Mouse (Mus musculus): ENCODE data around the gene 4930522H14Rik. TPM values are rescaled to one million over a fixed set of nuclear protein-coding genes. Genes with fewer than 3 reads are reported as not detected.
A peak's percentile ranks its signal among the peaks of the same experiment; 100 is the strongest.

The 4930522H14Rik gene
- not detected in 2 replicates for polyA plus RNA-seq (2012; rRNA removed)

GRCm38 (mm10) chr4:109531111-109531510 is at the start of gene 4930522H14Rik:
TSS of gene 4930522H14Rik (minus strand) at chr4:109531297.
- no peak for DNase-seq (ENCODE audit: extremely low spot score in 1 of 2, low spot score in 1 of 2)

DNA sequence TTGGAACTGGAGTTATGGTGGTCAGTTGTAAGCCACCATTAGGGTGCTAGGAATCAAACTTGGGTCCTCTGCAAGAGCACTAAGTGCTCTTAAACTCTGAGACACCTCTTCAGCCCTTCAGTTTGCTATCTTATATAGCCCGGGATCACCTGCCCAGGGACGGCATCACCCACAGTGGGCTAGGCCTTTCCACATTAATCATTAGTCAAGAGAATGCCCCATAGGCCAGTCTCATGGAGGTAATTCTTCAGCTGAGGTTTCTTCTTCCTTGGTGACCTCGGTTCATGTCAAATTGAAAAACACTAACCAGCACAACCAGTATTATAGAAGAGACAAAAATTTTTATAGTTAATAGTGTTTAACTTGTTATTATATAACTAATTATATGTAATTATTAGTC is 47.3 kb upstream of the 4930522H14Rik start:
- no peak for DNase-seq (ENCODE audit: extremely low spot score in 1 of 2, low spot score in 1 of 2)

GRCm38 (mm10) chr4:109576933-109577332 is 45.8 kb upstream of the 4930522H14Rik start:
- peak in 1 of 2 experiments; percentile 8 for DNase-seq (ENCODE audit: extremely low spot score in 1 of 2, low spot score in 1 of 2)

- DNase-seq (ENCODE audit: extremely low spot score in 1 of 2, low spot score in 1 of 2): no peak
Measured at GRCm38 (mm10) chr4:109574845-109575244, 43.7 kb upstream of the 4930522H14Rik start.

DNA sequence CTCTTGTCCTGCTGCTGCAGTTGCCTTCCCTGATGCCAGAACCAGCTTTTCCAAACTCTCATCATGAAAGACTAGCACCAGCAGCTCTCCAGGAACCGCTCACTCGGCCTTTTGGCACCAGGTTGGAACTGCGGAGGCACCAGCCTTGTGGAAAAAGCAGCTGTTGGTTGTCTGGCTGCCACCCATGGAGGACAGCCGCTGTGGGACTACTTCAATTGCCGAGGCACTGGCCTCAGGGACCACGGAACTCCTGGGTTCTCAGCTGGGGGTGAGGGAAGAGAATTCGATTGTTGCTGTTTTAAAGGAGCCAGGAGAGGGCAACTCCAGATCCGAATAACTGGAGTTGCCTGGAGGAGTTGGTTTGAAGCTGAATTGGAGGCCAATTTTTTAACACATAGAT is 43.2 kb upstream of the 4930522H14Rik start:
- DNase-seq (ENCODE audit: extremely low spot score in 1 of 2, low spot score in 1 of 2): no peak

DNA sequence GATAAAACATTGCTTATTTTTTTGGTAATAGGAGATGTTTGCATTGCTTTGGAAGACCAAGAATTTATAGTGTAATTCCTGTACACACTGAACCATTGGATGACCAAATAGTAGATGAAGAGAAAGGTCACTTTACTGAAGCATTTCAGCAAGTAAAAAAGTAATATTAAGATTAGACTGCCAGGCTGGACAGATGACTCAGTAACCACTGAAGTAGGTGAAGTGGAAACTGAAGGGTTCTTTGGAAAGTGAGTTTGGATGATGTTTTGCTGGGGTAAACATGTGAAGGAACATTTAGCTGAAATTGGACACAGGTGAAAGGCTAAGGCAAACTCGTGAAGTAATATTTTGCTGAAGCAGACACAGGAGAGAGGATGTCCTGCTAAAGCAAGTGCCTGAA is 41.5 kb upstream of the 4930522H14Rik start:
- DNase-seq (ENCODE audit: extremely low spot score in 1 of 2, low spot score in 1 of 2): no peak

DNA sequence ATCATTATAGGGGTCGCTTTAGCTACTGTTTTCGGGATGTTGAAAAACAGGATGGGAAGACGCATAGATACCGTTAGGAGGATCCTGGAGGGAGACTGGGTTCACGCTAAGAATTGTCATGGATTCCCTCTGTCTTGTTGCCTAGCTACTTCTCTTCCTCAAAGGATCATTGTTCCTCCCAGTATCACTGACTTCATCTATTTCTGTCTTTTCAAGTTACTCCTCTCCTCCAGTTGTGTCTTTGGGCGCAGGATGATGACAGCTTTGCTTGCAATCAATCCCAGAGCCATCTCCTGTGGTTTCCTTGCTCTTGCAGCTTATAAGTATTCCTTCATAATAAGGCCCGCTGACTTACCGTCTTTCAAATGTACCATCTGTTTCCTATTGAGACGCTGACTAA is 38.3 kb upstream of the 4930522H14Rik start:
- DNase-seq (ENCODE audit: extremely low spot score in 1 of 2, low spot score in 1 of 2): peak in 1 of 2 experiments; percentile 3

DNA sequence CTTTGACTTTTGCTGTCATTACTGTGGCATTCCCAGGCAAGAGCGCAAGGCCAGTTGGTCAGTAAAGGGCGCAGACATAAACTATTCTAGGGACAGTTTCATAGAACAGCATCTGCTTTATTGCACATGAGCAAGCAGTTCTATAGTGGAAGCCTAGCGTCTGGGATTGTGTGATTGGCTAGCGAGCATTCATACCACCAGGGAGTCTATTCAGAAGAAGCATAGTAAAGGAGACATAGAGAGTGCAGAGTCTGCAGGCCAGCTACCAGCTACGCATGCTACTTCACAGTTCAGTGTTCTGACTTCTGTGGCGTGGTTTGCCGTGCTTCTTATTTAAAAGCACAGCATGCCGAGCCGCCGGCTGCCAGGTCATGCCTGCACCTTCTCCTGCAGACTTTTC is 37.9 kb upstream of the 4930522H14Rik start:
- peak in 1 of 2 experiments; percentile 1 for DNase-seq (ENCODE audit: extremely low spot score in 1 of 2, low spot score in 1 of 2)

GRCm38 (mm10) chr4:109564711-109565110 is 33.6 kb upstream of the 4930522H14Rik start:
- no peak for DNase-seq (ENCODE audit: extremely low spot score in 1 of 2, low spot score in 1 of 2)

- peak in 1 of 2 experiments; percentile 9 for DNase-seq (ENCODE audit: extremely low spot score in 1 of 2, low spot score in 1 of 2)
Measured at GRCm38 (mm10) chr4:109550338-109551150, 19.4 kb upstream of the 4930522H14Rik start.

- no peak for DNase-seq (ENCODE audit: extremely low spot score in 1 of 2, low spot score in 1 of 2)
Measured at GRCm38 (mm10) chr4:109547306-109547705, 16.2 kb upstream of the 4930522H14Rik start.

GRCm38 (mm10) chr4:109546538-109546937 is 15.4 kb upstream of the 4930522H14Rik start:
- no peak for DNase-seq (ENCODE audit: extremely low spot score in 1 of 2, low spot score in 1 of 2)

GRCm38 (mm10) chr4:109530245-109530816 is 766 bp downstream of the 4930522H14Rik start:
- no peak for DNase-seq (ENCODE audit: extremely low spot score in 1 of 2, low spot score in 1 of 2)

- DNase-seq (ENCODE audit: extremely low spot score in 1 of 2, low spot score in 1 of 2): peak; percentile 25 to 80
Measured at GRCm38 (mm10) chr4:109504885-109505284, 26.2 kb downstream of the 4930522H14Rik start.

DNA sequence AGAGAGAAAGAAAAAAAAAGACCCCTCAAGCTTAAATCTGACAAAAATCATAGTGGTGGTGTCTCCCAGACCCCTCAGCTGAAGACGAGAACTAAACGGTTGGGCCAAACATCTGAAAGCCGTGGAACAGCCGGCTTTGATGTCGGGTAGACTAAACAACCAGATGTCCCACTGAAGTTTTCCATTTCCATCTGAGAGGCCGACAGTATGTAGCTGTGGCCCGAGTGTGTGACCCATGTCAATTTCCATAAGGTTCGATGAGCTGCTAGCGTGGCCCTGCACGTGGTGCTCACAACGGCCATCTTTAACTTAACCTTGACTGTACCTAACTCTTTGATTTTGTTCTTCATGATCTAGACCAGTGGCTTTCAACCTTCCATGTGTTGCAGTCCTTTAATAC is 32.6 kb downstream of the 4930522H14Rik start:
- DNase-seq (ENCODE audit: extremely low spot score in 1 of 2, low spot score in 1 of 2): no peak

DNA sequence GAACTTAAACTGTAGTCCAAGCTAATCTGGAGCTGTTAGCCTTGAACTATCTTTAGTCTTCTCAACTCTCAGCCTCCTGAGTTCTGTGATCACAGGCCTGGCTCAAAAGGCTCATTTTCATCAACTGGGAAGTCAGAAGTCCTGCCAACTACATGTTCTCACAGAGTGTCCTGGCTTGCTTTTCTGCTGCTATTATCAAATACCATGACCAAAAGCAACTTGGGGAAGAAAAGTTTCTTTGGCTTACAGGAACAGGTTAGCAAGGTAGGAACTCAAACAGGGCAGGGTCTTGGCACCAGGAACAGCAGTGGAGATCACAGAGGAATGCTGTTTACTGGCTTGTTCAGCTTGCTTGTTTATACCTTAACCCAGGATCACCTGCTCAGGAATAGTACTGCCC is 37.5 kb downstream of the 4930522H14Rik start:
- no peak for DNase-seq (ENCODE audit: extremely low spot score in 1 of 2, low spot score in 1 of 2)

DNA sequence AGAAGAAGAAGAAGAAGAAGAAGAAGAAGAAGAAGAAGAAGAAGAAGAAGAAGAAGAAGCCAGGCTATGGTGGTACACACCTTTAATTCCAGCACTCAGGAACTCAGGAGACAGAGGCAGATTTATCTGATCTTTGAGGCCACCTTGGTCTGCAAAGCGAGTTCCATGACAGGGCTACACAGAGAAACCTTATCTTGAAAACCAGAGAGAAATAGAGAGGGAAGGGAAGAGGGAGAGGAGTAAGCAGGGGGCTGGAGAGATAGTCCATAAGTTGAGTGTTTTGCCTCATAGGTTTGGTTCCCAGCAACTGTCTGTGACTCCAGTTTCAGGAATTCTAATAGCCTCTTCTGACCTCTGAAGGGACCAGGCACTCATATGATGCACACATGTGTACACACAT is 42.3 kb downstream of the 4930522H14Rik start:
- no peak for DNase-seq (ENCODE audit: extremely low spot score in 1 of 2, low spot score in 1 of 2)

- no peak for DNase-seq (ENCODE audit: extremely low spot score in 1 of 2, low spot score in 1 of 2)
Measured at GRCm38 (mm10) chr4:109484621-109485020, 46.5 kb downstream of the 4930522H14Rik start, which contains the start of gene Rnf11. TSS of gene Rnf11 (minus strand) at chr4:109484728.

DNA sequence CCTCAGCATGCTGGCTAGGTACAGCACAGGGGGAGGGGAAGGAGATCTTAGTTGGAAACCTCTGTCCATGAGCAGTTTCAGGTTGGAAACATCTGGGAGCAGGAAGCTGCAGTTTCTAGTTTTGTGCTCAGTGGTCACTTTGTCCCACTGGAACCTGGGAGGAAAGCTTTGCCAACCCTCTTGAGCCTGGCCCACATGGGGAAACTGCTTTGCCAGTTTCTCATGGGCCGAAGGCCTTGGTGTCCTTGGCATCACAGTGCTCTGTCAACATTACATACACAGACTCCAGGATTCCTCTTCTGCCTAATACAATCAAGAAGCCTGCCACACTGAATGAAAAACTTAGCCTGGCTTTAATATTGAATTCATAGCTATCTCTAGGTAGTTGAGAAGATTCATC is 48.4 kb downstream of the 4930522H14Rik start:
- no peak for DNase-seq (ENCODE audit: extremely low spot score in 1 of 2, low spot score in 1 of 2)

DNA sequence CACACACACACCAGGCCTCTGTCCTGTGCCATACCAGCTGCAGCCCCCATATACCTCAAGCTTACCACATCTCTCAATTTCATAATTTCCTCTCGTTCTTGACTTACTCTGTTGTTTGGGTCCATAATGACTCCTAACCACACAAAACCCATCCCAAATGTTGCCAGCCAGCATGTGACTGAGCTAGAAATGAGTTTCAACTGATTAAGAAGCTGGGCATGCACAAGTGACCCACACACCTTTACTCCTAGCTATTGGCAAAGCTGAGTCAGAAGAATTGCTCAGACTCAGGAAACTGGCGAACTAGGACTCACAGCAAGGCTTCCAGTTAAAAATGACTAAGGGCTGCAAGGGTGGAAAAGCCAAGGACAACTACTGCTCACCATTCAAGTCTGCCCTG is 49.7 kb downstream of the 4930522H14Rik start:
- no peak for DNase-seq (ENCODE audit: extremely low spot score in 1 of 2, low spot score in 1 of 2)

GRCm38 (mm10) chr4:109477454-109477853 is 53.6 kb downstream of the 4930522H14Rik start:
- DNase-seq (ENCODE audit: extremely low spot score in 1 of 2, low spot score in 1 of 2): no peak

DNA sequence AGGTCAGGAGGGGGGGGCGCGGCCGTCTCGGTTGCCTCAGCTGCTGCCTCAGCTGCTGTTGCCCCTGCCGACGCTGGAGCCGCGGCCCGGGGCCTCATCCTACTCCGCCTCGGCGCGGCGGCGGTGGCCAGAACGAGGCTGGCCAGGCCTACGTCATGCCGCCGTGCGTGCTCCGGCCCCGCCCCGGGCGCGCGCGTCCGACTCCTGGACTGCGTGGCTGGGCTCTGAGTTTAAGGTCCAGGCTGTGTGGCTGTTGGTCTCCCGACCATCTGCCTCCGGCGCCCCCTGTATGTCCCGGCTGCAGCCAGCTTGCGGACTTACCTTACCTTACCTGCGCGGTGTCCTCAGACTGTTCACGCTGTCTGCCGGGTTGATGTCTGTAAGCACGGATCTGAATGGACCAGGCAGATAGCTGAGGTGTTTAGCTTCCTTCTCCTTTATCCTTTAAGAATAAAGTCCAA is 54.5 kb downstream of the 4930522H14Rik start:
- DNase-seq (ENCODE audit: extremely low spot score in 1 of 2, low spot score in 1 of 2): peak; percentile 71 to 90
